Mouse (Mus musculus) heart, embryonic 10.5 days (tissue): ENCODE data around the gene Klf16. TPM values are rescaled to one million over a fixed set of nuclear protein-coding genes. Genes with fewer than 3 reads are reported as not detected.
"Not testable (repeated sequence)": the region's sequence is repeated elsewhere in the genome, so short reads cannot be mapped to it uniquely, and the experiment has no call there.

ENCODE experiments used
- DNase-seq: peaks from one replicate; pipeline ENCODE4 v3.0.0-alpha.2; 2017; ENCODE audit warnings: low spot score
- H3K27ac ChIP-seq: fragments of 300-500 bp; sonication (generic); 2 replicates; pipeline ENCODE4 v1.5.1; 2016; ENCODE audit warnings: mild to moderate bottlenecking
- H3K27me3 ChIP-seq: fragments of 300-500 bp; sonication (generic); 2 replicates; pipeline ENCODE4 v1.6.1; 2016; ENCODE audit warnings: mild to moderate bottlenecking; ENCODE audit not compliant: poor library complexity, insufficient read depth, severe bottlenecking
- H3K36me3 ChIP-seq: fragments of 300-500 bp; sonication (generic); 2 replicates; pipeline ENCODE4 v1.6.1; 2016; ENCODE audit warnings: mild to moderate bottlenecking, moderate library complexity
- H3K4me1 ChIP-seq: fragments of 300-500 bp; sonication (generic); 2 replicates; pipeline ENCODE4 v1.6.1; 2016; ENCODE audit warnings: mild to moderate bottlenecking
- H3K4me3 ChIP-seq: fragments of 300-500 bp; sonication (generic); 2 replicates; pipeline ENCODE4 v1.5.1; 2016; ENCODE audit warnings: mild to moderate bottlenecking, moderate library complexity
- H3K9me3 ChIP-seq: fragments of 300-500 bp; sonication (generic); 2 replicates; pipeline ENCODE4 v1.6.1; 2016; ENCODE audit warnings: mild to moderate bottlenecking, moderate library complexity
- WGBS: fragments of 180-500 bp; shearing (Covaris S2); methylation state at CpG from one replicate; pipeline ENCODE4 v1.1.7; 2016; 5-methylcytosine and 5-hydroxymethylcytosine counted together
- polyA plus RNA-seq: library from polyadenylated mRNA; unstranded; fragments of >200 nt; fragmentation: Nextera tagmentation; extraction: Ambion mirVana; gene quantifications from 2 replicates; pipeline ENCODE4 v1.2.1, GENCODE M21; 2016

Gene Klf16
- polyA plus RNA-seq, 1 experiment from 2014 or later: 7.9 TPM

GRCm38 (mm10) chr10:80614351-80614750 lies 37.2 kb upstream of the Klf16 start:
- Histone ChIP-seq H3K27me3 (no peaks in the 10 kb centered on the region), H3K9me3 (no peaks in the 10 kb centered on the region), H3K4me3 (no peak overlapping the region), H3K27ac (no peak overlapping the region), H3K36me3 (peaks cover 62% of the 10 kb centered on the region), H3K4me1 (peaks cover 8% of the 10 kb centered on the region; the same call in 1 of the 2 replicates)
- 90% methylated on average over 6 of the region's 6 CpGs for WGBS
- no peak for DNase-seq

DNA sequence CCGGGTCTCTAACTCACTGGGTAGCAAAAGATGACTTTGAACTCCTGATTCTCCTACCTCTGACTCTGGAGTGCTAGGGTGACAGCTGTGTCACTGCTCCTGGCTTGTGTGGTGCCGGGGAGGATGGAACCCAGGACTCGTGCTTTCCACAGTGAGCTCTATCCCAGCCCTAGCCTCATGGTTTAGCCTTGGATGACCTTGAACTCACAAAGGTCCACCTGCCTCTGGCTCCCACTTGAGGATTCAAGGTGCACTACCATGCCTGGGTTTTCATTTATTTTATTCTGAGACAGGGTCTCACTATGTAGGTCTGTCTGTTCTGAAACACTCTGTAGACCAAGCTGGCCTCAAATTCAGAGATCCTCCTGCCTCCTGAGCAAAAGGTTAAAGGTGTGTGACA lies 36.7 kb upstream of the Klf16 start:
- peaks cover 67% of the 10 kb centered on the region for H3K36me3 ChIP-seq
- no peak overlapping the region for H3K27ac ChIP-seq
- no peak overlapping the region for H3K4me3 ChIP-seq
- WGBS: 89% methylated on average over 3 of the region's 3 CpGs
- H3K4me1 ChIP-seq: peaks cover 8% of the 10 kb centered on the region; the same call in 1 of the 2 replicates
- DNase-seq: no peak
- H3K27me3 ChIP-seq: no peaks in the 10 kb centered on the region
- no peaks in the 10 kb centered on the region for H3K9me3 ChIP-seq

DNA sequence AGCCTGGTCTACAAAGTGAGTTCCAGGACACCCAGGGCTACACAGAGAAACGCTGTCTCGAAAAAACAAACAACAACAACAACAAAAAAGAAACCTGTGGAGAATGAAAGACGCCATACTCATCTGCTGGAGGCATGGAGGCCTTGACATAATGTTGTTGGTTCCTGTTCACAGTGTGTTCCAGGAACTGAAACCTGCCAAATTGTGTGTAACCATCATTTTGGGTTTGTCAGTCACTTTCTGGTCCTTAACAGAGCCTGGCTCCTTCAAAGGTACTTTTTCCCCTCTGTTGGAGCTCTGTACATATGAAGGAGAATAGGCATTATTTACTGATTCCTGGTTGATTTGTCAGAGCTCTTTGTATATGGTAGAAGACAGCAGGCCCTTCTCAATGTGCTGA lies 34.8 kb upstream of the Klf16 start:
- Histone ChIP-seq H3K9me3 (no peaks in the 10 kb centered on the region), H3K4me1 (peaks cover 16% of the 10 kb centered on the region), H3K27ac (no peak overlapping the region), H3K4me3 (no peak overlapping the region), H3K27me3 (no peaks in the 10 kb centered on the region), H3K36me3 (peaks cover 86% of the 10 kb centered on the region)
- no peak for DNase-seq
- 94% methylated on average over 3 of the region's 3 CpGs for WGBS

- 68% methylated on average over 4 of the region's 4 CpGs for WGBS
- Histone ChIP-seq H3K9me3 (no peaks in the 10 kb centered on the region), H3K36me3 (peaks cover 95% of the 10 kb centered on the region), H3K4me3 (no peak overlapping the region), H3K27me3 (no peaks in the 10 kb centered on the region), H3K4me1 (peaks cover 16% of the 10 kb centered on the region), H3K27ac (no peak overlapping the region)
- DNase-seq: no peak
Observed at GRCm38 (mm10) chr10:80611024-80611423, 33.9 kb upstream of the Klf16 start.

- Histone ChIP-seq H3K36me3 (peaks cover 92% of the 10 kb centered on the region), H3K4me1 (peaks cover 16% of the 10 kb centered on the region), H3K9me3 (no peaks in the 10 kb centered on the region), H3K27ac (no peak overlapping the region), H3K4me3 (no peak overlapping the region), H3K27me3 (no peaks in the 10 kb centered on the region)
- WGBS: 87% methylated on average over 9 of the region's 9 CpGs
- no peak for DNase-seq
Observed at GRCm38 (mm10) chr10:80610116-80610785, 33.1 kb upstream of the Klf16 start.

- H3K9me3 ChIP-seq: no peaks in the 10 kb centered on the region
- no peak overlapping the region for H3K4me3 ChIP-seq
- H3K27ac ChIP-seq: no peak overlapping the region
- H3K27me3 ChIP-seq: no peaks in the 10 kb centered on the region
- peaks cover 88% of the 10 kb centered on the region for H3K36me3 ChIP-seq
- peaks cover 23% of the 10 kb centered on the region for H3K4me1 ChIP-seq
- no peak for DNase-seq
- WGBS: 89% methylated on average over 10 of the region's 10 CpGs
Observed at GRCm38 (mm10) chr10:80609269-80609924, 32.3 kb upstream of the Klf16 start.

GRCm38 (mm10) chr10:80608435-80608834 lies 31.3 kb upstream of the Klf16 start:
- 87% methylated on average over 3 of the region's 3 CpGs for WGBS
- peaks cover 78% of the 10 kb centered on the region for H3K36me3 ChIP-seq
- DNase-seq: no peak

GRCm38 (mm10) chr10:80606737-80607350 lies 29.7 kb upstream of the Klf16 start:
- H3K4me3 ChIP-seq: no peak overlapping the region
- H3K9me3 ChIP-seq: no peaks in the 10 kb centered on the region
- DNase-seq: no peak
- WGBS: 94% methylated on average over 34 of the region's 34 CpGs
- peaks cover 44% of the 10 kb centered on the region for H3K4me1 ChIP-seq
- H3K27ac ChIP-seq: no peak overlapping the region
- H3K36me3 ChIP-seq: peaks cover 62% of the 10 kb centered on the region
- H3K27me3 ChIP-seq: no peaks in the 10 kb centered on the region

More at GRCm38 (mm10) chr10:80608435-80608834, 31.3 kb upstream of the Klf16 start:
- Histone ChIP-seq H3K4me1 (peaks cover 32% of the 10 kb centered on the region), H3K4me3 (0 out of 2 replicates have a peak overlapping the region, but pooled peaks have one; percentile 12), H3K27ac (no peak overlapping the region), H3K27me3 (no peaks in the 10 kb centered on the region), H3K9me3 (no peaks in the 10 kb centered on the region)

GRCm38 (mm10) chr10:80606306-80606705 lies 29.2 kb upstream of the Klf16 start:
- Histone ChIP-seq H3K36me3 (peaks cover 57% of the 10 kb centered on the region), H3K27me3 (no peaks in the 10 kb centered on the region), H3K27ac (no peak overlapping the region), H3K4me3 (peak overlapping the region; percentile 8; the same call in 1 of the 2 replicates), H3K9me3 (no peaks in the 10 kb centered on the region), H3K4me1 (peaks cover 45% of the 10 kb centered on the region)
- no peak for DNase-seq
- 90% methylated on average over 23 of the region's 23 CpGs for WGBS

- Histone ChIP-seq H3K4me1 (peaks cover 42% of the 10 kb centered on the region), H3K4me3 (peak within 1 kb of the TSS; percentile 8; the same call in 1 of the 2 replicates), H3K36me3 (peaks cover 55% of the 10 kb centered on the region), H3K27ac (peak within 1 kb of the TSS; percentile 90; the same call in 1 of the 2 replicates)
- H3K9me3 ChIP-seq, H3K27me3 ChIP-seq, DNase-seq: not testable (repeated sequence)
- WGBS: 82% methylated on average over 4 of the region's 4 CpGs
Observed at GRCm38 (mm10) chr10:80605721-80606120, 28.6 kb upstream of the Klf16 start, which contains the start of gene Gm49322. Gene Gm49322 (plus strand): TSS chr10:80606021.

DNA sequence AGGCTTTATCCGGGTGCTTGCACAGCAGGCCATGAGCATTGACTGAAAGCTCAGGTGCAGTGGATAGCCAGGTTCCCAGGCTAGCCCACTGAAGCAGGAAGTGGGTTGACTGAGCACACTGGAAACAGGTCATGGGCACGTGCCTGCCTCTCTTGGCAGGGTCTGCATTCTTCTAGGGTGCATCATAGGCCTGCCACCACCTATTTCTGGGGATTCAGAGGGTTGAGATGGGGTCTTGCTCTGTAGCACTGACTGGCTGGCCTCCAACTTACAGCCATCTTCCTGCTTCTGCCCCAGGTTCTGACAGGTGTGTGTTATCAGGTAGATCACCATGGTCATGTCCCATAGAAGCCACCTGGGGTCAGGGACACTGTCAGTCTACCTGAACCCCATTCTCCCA lies 27.9 kb upstream of the Klf16 start:
- DNase-seq: no peak
- Histone ChIP-seq H3K4me1 (peaks cover 37% of the 10 kb centered on the region), H3K27ac (peak overlapping the region; percentile 90; the same call in 1 of the 2 replicates), H3K4me3 (no peak overlapping the region), H3K27me3 (no peaks in the 10 kb centered on the region), H3K9me3 (no peaks in the 10 kb centered on the region), H3K36me3 (peaks cover 48% of the 10 kb centered on the region)
- WGBS: 91% methylated on average over 2 of the region's 2 CpGs

- H3K27ac ChIP-seq: peak overlapping the region; percentile 90; the same call in 1 of the 2 replicates
- peaks cover 37% of the 10 kb centered on the region for H3K4me1 ChIP-seq
- no peaks in the 10 kb centered on the region for H3K9me3 ChIP-seq
- DNase-seq: peak; percentile 89
- H3K4me3 ChIP-seq: peak overlapping the region; percentile 89
- 90% methylated on average over 7 of the region's 7 CpGs for WGBS
- peaks cover 39% of the 10 kb centered on the region for H3K36me3 ChIP-seq
- no peaks in the 10 kb centered on the region for H3K27me3 ChIP-seq
Observed at GRCm38 (mm10) chr10:80604001-80604509, 26.9 kb upstream of the Klf16 start.

DNA sequence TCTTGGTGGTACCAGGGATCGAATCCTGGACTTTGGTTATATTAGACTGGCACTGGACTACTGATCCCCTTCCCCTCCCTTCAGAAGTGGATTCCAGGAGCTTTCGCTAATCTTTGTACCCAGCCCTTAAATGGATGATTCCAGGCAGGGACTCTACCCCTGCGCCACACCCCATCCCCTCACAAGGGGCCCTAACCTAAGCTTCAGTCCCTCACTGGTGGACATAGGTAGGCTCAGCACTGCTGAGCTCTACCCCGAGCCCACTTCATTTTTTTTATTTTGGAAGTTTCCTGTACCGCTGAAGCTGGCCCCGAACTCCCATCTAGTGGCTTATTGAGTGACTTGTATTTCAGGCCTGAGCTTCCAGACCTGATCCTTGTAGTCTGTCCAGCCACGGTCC lies 26.2 kb upstream of the Klf16 start:
- no peaks in the 10 kb centered on the region for H3K27me3 ChIP-seq
- H3K36me3 ChIP-seq: peaks cover 32% of the 10 kb centered on the region
- peak overlapping the region; percentile 90 for H3K27ac ChIP-seq
- no peaks in the 10 kb centered on the region for H3K9me3 ChIP-seq
- H3K4me3 ChIP-seq: peak overlapping the region; percentile 89
- WGBS: 27% methylated on average over 7 of the region's 7 CpGs
- no peak for DNase-seq
- peaks cover 37% of the 10 kb centered on the region for H3K4me1 ChIP-seq
